Mouse (Mus musculus) E14TG2a.4 (cell line): ENCODE results near the gene Mrps2.

ENCODE experiments used
- H3K27me3 ChIP-seq: 2 replicates; pipeline ENCODE4 v1.6.1; 2014; ENCODE audit warnings: low read length, control low read depth; ENCODE audit not compliant: insufficient read depth
- H3K36me3 ChIP-seq: 2 replicates; pipeline ENCODE4 v1.6.1; 2014; ENCODE audit warnings: low read length, control low read depth; ENCODE audit not compliant: insufficient read depth
- H3K4me1 ChIP-seq: replicated peaks from 2 replicates; pipeline ENCODE4 v1.6.1; 2014; ENCODE audit warnings: low read depth, low read length, control low read depth
- H3K4me3 ChIP-seq: replicated peaks from 2 replicates; pipeline ENCODE4 v1.5.1; 2014; ENCODE audit warnings: mild to moderate bottlenecking, low read length
- H3K9me3 ChIP-seq: 2 replicates; pipeline ENCODE4 v1.6.1; 2014; ENCODE audit warnings: low read length, control low read depth
- CTCF ChIP-seq: conservative IDR thresholded peaks from 2 replicates; pipeline ENCODE4 v1.5.1; 2014; ENCODE audit warnings: low read length
- NANOG ChIP-seq: IDR thresholded peaks from 2 replicates; pipeline ENCODE4 v1.6.1; 2014; ENCODE audit warnings: borderline replicate concordance, low read length, mixed read lengths
- POU5F1 ChIP-seq: IDR thresholded peaks from 2 replicates; pipeline ENCODE4 v1.6.1; 2014; ENCODE audit warnings: low read length, borderline replicate concordance

Mrps2 gene

GRCm38 (mm10) chr2:28467860-28468485 lies at the start of gene Mrps2:
Mrps2 (plus strand) TSS chr2:28468066.
- TF ChIP-seq CTCF: 0 out of 2 replicates have a peak, but pooled peaks have one; percentile 8
- TF ChIP-seq NANOG: no peak
- H3K36me3 ChIP-seq: peaks cover 41% of the 10 kb centered on the region
- peak within 1 kb of the TSS; percentile 99 for H3K4me3 ChIP-seq
- no peaks in the 10 kb centered on the region for H3K9me3 ChIP-seq
- H3K27me3 ChIP-seq: peaks cover 3% of the 10 kb centered on the region; the same call in 1 of the 2 replicates
- H3K4me1 ChIP-seq: peaks cover 73% of the 10 kb centered on the region

DNA sequence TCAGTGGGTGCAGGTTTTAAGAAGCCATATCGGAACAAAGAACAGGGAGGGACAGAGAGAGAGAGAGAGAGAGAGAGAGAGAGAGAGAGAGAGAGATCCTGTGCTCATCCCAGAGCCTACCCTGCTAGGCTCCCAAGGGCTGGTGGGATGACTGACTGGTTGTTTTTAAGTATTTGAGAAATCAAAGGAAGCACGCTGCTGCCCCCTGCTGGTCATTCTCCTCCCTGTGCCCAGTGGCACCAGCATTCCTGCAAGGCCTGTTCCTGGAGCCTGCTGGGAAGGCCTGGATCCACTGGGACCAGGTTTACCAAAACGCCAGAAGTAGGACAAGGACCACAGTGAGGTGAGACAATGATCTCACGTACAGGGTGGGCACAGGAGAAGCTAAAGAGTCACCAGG lies 48.0 kb upstream of the Mrps2 start:
- H3K4me3 ChIP-seq: no peak overlapping the region
- TF ChIP-seq CTCF (peak; percentile 88), POU5F1 (no peak)
- no peaks in the 10 kb centered on the region for H3K36me3 ChIP-seq
- 0 out of 2 replicates have a peak, but pooled peaks cover 3% of the 10 kb centered on the region for H3K4me1 ChIP-seq
- H3K9me3 ChIP-seq: no peaks in the 10 kb centered on the region
- H3K27me3 ChIP-seq: no peaks in the 10 kb centered on the region

GRCm38 (mm10) chr2:28423167-28423566 lies 44.7 kb upstream of the Mrps2 start:
- Histone ChIP-seq H3K4me1 (0 out of 2 replicates have a peak, but pooled peaks cover 3% of the 10 kb centered on the region), H3K27me3 (no peaks in the 10 kb centered on the region), H3K9me3 (no peaks in the 10 kb centered on the region), H3K4me3 (no peak overlapping the region), H3K36me3 (no peaks in the 10 kb centered on the region)
- TF ChIP-seq CTCF: peak; percentile 67
- TF ChIP-seq NANOG: no peak
- no peak for TF ChIP-seq POU5F1

DNA sequence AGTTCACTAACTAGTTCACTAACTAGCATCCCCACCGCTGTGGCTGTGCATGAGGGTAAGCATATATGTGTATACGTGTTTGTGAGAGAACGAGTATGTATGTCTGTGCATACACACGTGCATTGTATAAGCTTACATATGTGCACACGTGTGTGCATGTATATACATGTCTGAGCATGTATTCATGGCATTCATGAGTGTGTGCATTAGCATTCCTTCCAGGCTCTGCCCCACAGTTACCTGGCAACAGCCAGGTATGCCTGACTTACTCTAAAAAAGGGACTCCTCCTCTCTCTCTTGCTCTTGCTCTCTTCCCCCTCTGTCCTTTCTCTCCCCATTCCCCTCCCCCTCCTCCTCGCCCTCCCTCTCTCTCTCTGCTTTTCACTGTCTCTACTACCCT lies 40.6 kb upstream of the Mrps2 start:
- Histone ChIP-seq H3K4me1 (0 out of 2 replicates have a peak, but pooled peaks cover 3% of the 10 kb centered on the region), H3K27me3 (no peaks in the 10 kb centered on the region), H3K9me3 (peaks cover 24% of the 10 kb centered on the region), H3K36me3 (no peaks in the 10 kb centered on the region), H3K4me3 (no peak overlapping the region)
- TF ChIP-seq POU5F1: no peak
- no peak for TF ChIP-seq CTCF
- no peak for TF ChIP-seq NANOG

DNA sequence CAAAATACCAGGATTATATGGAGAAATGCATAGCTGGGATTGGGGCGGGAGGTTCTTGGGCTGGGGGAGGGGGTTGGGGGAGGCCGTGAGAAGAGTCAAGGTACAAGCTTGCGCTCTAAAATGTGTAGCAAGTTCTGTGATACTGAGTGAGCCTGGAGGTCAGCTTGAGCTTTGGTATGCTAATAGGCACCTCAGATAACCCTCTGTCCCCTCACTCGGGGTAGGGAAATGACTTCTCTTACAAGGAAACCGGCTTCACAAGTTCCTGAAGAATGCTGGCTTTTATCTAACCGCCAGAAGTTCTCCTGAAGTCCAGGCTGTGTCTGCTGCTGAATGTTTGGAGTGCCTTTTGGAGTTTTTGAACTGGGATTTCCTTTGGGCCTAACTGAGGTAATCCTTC lies 37.0 kb upstream of the Mrps2 start:
- Histone ChIP-seq H3K4me1 (peaks cover 9% of the 10 kb centered on the region), H3K36me3 (no peaks in the 10 kb centered on the region), H3K4me3 (no peak overlapping the region), H3K9me3 (peaks cover 24% of the 10 kb centered on the region), H3K27me3 (no peaks in the 10 kb centered on the region)
- TF ChIP-seq POU5F1: no peak
- no peak for TF ChIP-seq NANOG
- TF ChIP-seq CTCF: no peak

DNA sequence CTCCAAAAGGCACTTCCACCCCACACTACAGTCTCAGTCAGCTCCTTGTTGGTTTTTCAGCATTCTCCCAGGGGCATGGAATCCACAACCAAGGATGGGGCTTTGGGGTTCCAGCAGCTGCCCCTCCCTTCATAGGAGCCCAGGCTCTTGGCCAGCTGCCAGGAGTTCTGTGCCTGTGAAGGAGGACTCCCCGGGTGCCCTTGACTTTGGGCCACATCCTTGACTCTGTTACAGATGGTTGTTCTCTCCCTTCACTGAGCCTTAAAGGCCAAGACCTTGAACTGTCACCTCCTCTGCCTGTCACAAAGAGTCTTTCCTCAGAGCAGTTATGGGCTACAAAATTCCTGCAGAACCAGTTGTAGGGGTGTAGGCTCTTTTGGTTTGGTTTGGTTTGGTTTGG lies 35.1 kb upstream of the Mrps2 start:
- TF ChIP-seq POU5F1 (no peak), NANOG (no peak), CTCF (no peak)

DNA sequence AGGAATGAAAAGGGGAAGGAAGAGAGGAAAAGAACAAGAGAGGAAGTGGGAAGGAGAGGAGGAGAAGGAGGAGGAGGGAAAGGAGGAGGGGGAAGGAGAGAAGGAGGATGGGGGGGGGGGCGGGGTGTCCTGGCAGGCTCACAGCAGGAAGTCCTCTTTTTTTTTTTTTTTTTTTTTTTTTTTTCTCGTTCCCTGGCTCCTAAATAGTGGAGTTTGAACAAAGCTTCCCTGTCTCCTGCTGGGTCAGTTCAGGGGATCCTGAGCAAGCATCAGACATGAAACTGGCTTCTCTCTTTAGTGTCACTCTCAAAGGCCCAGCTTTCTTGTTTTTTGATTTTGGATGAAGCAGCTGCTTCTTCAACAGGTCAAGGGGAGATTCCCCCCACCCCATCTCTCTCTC lies 34.4 kb upstream of the Mrps2 start:
- Histone ChIP-seq H3K36me3 (no peaks in the 10 kb centered on the region), H3K4me3 (no peak overlapping the region), H3K9me3 (peaks cover 24% of the 10 kb centered on the region), H3K27me3 (no peaks in the 10 kb centered on the region), H3K4me1 (peaks cover 9% of the 10 kb centered on the region)
- no peak for TF ChIP-seq CTCF
- no peak for TF ChIP-seq NANOG
- no peak for TF ChIP-seq POU5F1

More for the DNA sequence above, 35.1 kb upstream of the Mrps2 start:
- Histone ChIP-seq H3K4me1 (peaks cover 9% of the 10 kb centered on the region), H3K36me3 (no peaks in the 10 kb centered on the region), H3K9me3 (peaks cover 24% of the 10 kb centered on the region), H3K27me3 (no peaks in the 10 kb centered on the region), H3K4me3 (no peak overlapping the region)

GRCm38 (mm10) chr2:28435401-28435800 lies 32.5 kb upstream of the Mrps2 start:
- TF ChIP-seq NANOG (no peak), CTCF (no peak), POU5F1 (no peak)
- Histone ChIP-seq H3K27me3 (no peaks in the 10 kb centered on the region), H3K36me3 (no peaks in the 10 kb centered on the region), H3K4me3 (no peak overlapping the region), H3K9me3 (peaks cover 7% of the 10 kb centered on the region), H3K4me1 (peaks cover 17% of the 10 kb centered on the region)

DNA sequence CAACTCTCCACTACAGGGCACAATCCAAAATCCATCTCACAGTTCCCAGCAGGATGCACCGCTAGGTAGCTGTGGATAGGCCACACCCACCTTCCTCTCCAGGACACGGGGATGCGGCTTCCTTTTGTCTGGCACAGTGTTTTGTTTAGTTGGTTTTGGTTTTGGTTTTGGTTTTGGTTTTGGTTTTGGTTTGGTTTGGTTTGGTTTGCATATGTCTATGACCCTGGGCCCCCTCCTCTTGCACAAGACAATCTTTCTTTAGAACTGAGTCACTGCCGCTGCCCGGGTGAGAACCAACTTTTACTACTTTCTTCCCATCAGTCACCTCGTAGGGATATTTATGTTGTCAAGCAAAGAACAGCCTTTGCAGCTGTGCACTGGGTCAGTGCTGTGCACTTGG lies 27.0 kb upstream of the Mrps2 start:
- Histone ChIP-seq H3K27me3 (peaks cover 23% of the 10 kb centered on the region), H3K4me3 (no peak overlapping the region), H3K4me1 (peaks cover 31% of the 10 kb centered on the region), H3K36me3 (no peaks in the 10 kb centered on the region), H3K9me3 (no peaks in the 10 kb centered on the region)
- TF ChIP-seq NANOG: no peak
- TF ChIP-seq POU5F1: no peak
- TF ChIP-seq CTCF: no peak
